Mouse (Mus musculus) limb, embryonic 10.5 days (tissue): ENCODE data around the gene Fkbp10. TPM values are rescaled to one million over a fixed set of nuclear protein-coding genes. Genes with fewer than 3 reads are reported as not detected.

Experiments used
- DNase-seq: peaks from one replicate; pipeline ENCODE4 v3.0.0-alpha.2; 2017; ENCODE audit warnings: low spot score
- H3K27ac ChIP-seq: fragments of 300-500 bp; sonication (generic); 2 replicates; pipeline ENCODE4 v1.5.1; 2016; ENCODE audit warnings: mild to moderate bottlenecking
- H3K27me3 ChIP-seq: fragments of 300-500 bp; sonication (generic); 2 replicates; pipeline ENCODE4 v1.6.1; 2016; ENCODE audit warnings: low read depth, mild to moderate bottlenecking; ENCODE audit not compliant: poor library complexity, severe bottlenecking
- H3K36me3 ChIP-seq: fragments of 300-500 bp; sonication (generic); 2 replicates; pipeline ENCODE4 v1.6.1; 2016; ENCODE audit warnings: mild to moderate bottlenecking, moderate library complexity
- H3K4me1 ChIP-seq: fragments of 300-500 bp; sonication (generic); 2 replicates; pipeline ENCODE4 v1.6.1; 2016
- H3K4me3 ChIP-seq: fragments of 300-500 bp; sonication (generic); 2 replicates; pipeline ENCODE4 v1.5.1; 2016; ENCODE audit warnings: mild to moderate bottlenecking, moderate library complexity
- H3K9me3 ChIP-seq: fragments of 300-500 bp; sonication (generic); replicated peaks from 2 replicates; pipeline ENCODE4 v1.6.1; 2016; ENCODE audit warnings: mild to moderate bottlenecking
- WGBS: fragments of 180-500 bp; shearing (Covaris S2); methylation state at CpG from one replicate; pipeline ENCODE4 v1.1.7; 2016; 5-methylcytosine and 5-hydroxymethylcytosine counted together
- polyA plus RNA-seq: library from polyadenylated mRNA; unstranded; fragments of >200 nt; fragmentation: Nextera tagmentation; extraction: Ambion mirVana; gene quantifications from 2 replicates; pipeline ENCODE4 v1.2.1, GENCODE M21; 2016

Gene Fkbp10
- polyA plus RNA-seq, 1 experiment from 2014 or later, result 89.5 TPM

DNA sequence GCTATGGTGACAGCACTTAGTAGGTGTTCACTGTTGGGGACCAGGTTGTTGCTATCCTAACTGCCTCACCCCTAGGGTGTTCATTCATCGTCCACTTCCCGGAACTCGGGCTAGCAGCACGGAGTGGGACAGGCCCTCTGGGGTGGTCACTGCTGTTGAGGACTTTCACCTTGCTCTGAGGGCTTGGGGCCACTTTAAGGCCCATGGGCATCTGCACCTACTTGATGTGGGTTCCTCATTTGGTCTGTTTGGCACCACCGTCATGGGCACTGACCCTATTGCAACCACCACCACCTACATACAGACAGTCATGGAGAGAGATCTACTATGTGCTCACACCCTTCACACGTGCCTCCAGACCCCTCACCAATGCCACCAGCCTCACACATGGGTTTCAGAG, 28.4 kb upstream of the Fkbp10 start:
- Histone ChIP-seq H3K4me3 (no peak overlapping the region), H3K36me3 (peaks cover 37% of the 10 kb centered on the region), H3K27me3 (no peaks in the 10 kb centered on the region), H3K27ac (peak overlapping the region; percentile 77; the same call in 1 of the 2 replicates), H3K4me1 (peaks cover 35% of the 10 kb centered on the region), H3K9me3 (no peaks in the 10 kb centered on the region)
- 89% methylated on average over 6 of the region's 6 CpGs for whole genome bisulfite sequencing
- no peak for DNase-seq

DNA sequence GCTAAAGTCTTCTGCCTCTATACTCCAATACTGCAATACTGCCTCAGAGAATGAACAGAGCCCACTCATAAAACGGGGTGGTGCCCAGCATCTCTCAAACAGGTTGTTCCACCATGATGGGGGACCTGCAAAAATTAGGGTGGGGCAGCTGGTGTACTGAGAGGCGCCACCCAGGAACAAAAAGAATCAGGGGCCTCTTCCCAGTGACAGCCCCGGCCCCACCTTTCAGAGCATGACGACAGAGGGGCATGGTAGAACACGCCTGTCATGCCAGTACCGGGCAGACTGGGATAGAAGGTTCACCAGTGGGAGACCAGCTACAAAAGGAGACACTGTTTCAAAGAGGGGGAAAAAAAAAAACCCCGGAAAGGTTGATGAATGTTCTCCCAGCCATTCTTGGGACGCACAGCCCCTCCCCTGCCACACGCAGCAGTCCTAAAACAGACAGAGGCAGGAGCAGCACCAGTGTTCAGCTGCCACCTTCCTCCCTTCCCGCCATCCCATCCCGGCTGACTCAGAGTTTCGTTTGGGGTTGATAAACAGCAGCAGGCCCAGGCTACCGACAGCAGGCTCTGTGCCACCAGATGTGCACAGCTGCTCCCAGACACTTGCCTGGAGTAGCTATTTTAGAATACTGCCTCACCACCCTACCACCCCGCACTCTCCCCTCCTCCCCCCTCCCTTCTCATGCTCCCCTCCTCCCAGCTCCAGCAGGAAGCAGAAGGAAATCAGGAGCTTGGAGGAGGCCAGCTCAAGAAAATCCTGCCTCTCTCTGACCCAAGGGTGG, 27.7 kb upstream of the Fkbp10 start:
- peaks cover 35% of the 10 kb centered on the region for H3K4me1 ChIP-seq
- DNase-seq, result peak; percentile 57

DNA sequence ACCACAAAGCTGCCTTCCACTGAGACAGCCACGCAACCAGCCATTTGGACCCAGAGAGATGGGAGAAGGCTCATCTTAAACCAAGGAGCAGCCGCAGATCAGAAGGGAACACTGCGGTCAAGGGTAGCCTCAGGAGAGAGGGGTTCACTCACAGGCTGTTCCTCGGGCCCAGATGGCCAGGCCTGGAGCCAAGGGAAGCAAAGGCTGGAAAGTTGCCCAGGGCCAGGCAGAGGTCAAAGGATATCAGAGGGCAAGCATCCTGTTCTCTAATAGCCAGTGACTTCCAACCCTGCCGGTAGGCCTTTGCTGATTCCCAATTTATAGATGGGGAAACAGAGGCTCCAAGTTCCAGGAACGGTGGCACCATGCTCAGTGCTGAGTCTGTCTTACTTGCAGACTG, 26.9 kb upstream of the Fkbp10 start:
- Histone ChIP-seq H3K9me3 (no peaks in the 10 kb centered on the region), H3K27ac (peak overlapping the region; percentile 77), H3K36me3 (peaks cover 22% of the 10 kb centered on the region), H3K27me3 (no peaks in the 10 kb centered on the region), H3K4me3 (no peak overlapping the region), H3K4me1 (peaks cover 35% of the 10 kb centered on the region)
- DNase-seq, result no peak
- 76% methylated on average over 6 of the region's 6 CpGs for WGBS

More for the DNA sequence above, 27.7 kb upstream of the Fkbp10 start:
- Histone ChIP-seq H3K36me3 (peaks cover 30% of the 10 kb centered on the region), H3K27ac (peak overlapping the region; percentile 77), H3K27me3 (no peaks in the 10 kb centered on the region), H3K4me3 (no peak overlapping the region), H3K9me3 (no peaks in the 10 kb centered on the region)
- WGBS, result 45% methylated on average over 14 of the region's 14 CpGs

DNA sequence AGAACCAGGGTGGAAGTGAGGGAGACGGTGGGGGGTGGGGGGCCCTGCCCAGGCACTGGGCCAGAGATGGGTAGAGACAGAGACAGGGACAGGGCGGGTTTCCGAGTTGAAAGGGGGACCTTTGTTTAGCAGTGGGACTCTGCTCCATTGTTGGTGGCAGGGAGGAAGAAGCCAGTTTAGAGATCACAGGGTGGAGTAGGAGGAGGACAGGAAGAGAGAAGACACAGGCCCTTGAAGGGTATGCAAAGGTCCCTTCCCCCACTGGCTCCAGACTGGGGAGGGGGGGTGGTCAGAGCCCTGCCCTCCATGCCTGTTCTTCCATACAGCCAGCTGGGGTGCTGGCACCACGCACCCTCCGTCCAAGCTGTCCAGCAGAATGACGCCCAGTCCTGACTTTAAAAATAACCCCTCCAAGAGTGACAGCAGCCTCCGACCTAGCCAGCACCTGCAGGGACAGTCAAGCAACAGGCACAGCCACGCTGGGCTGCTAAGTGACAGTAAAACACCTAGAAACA, 25.5 kb upstream of the Fkbp10 start:
- H3K4me3 ChIP-seq, result no peak overlapping the region
- peaks cover 12% of the 10 kb centered on the region for H3K36me3 ChIP-seq
- H3K4me1 ChIP-seq, result peaks cover 41% of the 10 kb centered on the region
- H3K9me3 ChIP-seq, result no peaks in the 10 kb centered on the region
- DNase-seq, result no peak
- H3K27ac ChIP-seq, result peak overlapping the region; percentile 21; the same call in 1 of the 2 replicates
- peaks cover under 1% of the 10 kb centered on the region; the same call in 1 of the 2 replicates for H3K27me3 ChIP-seq
- 51% methylated on average over 8 of the region's 8 CpGs for WGBS

DNA sequence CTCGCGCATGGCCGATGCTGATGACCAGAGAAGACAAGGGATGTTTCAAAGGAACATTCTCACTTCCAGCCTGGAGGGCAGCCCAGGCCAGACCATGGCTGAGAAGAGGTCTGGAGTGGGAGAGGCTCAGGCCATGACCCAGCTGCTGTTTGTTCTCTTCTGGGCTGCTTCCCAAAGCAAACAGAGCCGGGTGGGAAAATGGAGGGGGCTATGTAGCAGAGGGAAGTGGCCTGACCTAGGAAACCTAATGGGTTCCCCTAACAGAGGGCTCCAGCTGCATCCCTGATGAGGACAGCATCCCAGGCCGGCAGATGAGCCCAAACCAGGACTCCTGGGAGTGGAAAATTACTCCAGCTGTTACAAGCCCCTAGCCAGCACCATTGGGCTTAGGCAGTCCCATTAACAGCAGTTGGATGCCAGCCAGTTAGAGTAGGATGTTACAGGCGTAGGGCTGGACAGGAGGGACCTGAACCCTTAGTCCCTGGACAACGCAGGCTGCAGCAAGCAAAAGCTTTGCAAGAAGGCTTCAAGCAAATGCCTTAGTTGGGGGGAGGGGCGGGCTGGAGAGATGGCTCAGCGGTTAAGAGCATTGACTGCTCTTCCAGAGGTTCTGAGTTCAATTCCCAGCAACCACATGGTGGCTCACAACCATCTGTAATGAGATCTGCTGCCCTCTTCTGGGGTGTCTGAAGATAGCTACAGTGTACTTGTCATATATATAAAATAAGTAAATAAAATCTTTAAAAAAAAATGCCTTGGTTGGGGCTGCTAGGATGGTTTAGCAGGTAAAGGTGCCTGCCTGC, 24.2 kb upstream of the Fkbp10 start:
- Histone ChIP-seq H3K4me3 (no peak overlapping the region), H3K4me1 (peaks cover 52% of the 10 kb centered on the region), H3K27me3 (peaks cover 14% of the 10 kb centered on the region), H3K9me3 (no peaks in the 10 kb centered on the region), H3K36me3 (0 out of 2 replicates have a peak, but pooled peaks cover under 1% of the 10 kb centered on the region), H3K27ac (peak overlapping the region; percentile 50; the same call in 1 of the 2 replicates)
- 78% methylated on average over 9 of the region's 9 CpGs for WGBS
- no peak for DNase-seq

DNA sequence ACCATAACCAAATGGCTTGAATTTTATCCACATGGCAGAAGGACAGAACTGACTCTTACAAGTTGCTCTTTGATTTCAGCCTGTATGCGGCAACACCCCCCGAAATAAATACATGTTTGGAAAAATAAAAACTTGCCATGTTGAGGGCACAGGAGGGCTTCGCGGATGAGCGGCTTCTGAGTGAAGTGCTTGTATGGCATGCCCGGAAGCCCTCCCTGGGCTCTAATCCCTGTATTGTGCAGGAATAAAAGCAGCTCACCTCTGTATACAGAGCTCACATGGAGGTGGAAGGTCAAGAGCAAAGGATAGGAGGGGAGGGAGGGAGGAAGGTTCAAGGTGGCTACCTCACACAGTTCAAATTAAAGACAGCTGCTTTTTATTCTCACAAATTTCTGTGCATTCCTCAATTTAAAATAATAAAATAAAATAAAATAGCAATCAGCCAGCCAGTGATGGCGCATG, 23.6 kb upstream of the Fkbp10 start:
- Histone ChIP-seq H3K36me3 (no peaks in the 10 kb centered on the region), H3K27me3 (peaks cover 20% of the 10 kb centered on the region), H3K4me3 (no peak overlapping the region), H3K4me1 (peaks cover 53% of the 10 kb centered on the region), H3K9me3 (no peaks in the 10 kb centered on the region), H3K27ac (no peak overlapping the region)
- DNase-seq, result no peak
- 93% methylated on average over 7 of the region's 7 CpGs for WGBS

DNA sequence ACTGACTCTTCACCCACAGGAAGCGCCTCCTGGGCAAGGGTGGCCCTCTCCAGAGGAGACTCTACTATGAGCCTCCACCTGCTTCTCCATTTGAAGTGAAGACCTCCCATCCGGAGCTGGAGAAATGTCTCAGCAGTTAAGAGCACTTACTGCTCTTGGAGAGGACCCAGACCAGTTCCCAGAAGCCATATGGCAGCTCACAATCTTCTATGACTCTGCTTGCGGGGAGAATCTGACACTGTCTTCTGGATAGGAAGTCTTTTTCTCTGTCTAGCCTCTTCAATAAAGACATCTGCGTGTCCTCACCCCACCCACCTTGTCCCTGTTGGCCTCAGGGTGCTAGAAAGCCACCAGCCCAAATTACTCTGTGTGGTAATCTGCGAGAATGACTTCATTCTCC, 22.5 kb upstream of the Fkbp10 start:
- Histone ChIP-seq H3K27me3 (peaks cover 22% of the 10 kb centered on the region), H3K4me1 (peaks cover 53% of the 10 kb centered on the region), H3K9me3 (no peaks in the 10 kb centered on the region), H3K27ac (no peak overlapping the region), H3K36me3 (no peaks in the 10 kb centered on the region), H3K4me3 (no peak overlapping the region)
- WGBS, result 81% methylated on average over 5 of the region's 5 CpGs
- no peak for DNase-seq

DNA sequence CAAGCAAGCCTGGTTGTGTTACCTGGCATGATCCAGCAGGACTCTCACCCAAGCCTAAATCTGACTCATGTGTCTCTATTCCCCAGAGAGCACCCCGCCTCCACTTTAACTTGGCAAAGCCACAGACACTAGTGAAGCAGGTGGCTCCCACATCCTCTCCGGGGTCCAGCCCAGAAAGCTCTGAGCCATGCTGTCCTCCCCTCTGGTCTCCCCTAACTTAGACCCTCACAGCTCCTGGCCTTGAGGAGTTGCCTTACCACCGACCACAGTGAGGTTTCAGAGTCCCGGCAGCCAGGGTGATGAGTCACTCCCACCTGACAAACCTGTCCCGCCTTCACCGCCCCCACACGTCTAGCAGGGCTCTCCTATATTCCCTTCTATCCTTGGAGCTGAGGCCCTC, 21.8 kb upstream of the Fkbp10 start:
- H3K27ac ChIP-seq, result no peak overlapping the region
- H3K9me3 ChIP-seq, result no peaks in the 10 kb centered on the region
- H3K4me3 ChIP-seq, result no peak overlapping the region
- no peak for DNase-seq
- H3K4me1 ChIP-seq, result peaks cover 47% of the 10 kb centered on the region
- 68% methylated on average over 7 of the region's 7 CpGs for WGBS
- H3K27me3 ChIP-seq, result peaks cover 22% of the 10 kb centered on the region
- no peaks in the 10 kb centered on the region for H3K36me3 ChIP-seq

DNA sequence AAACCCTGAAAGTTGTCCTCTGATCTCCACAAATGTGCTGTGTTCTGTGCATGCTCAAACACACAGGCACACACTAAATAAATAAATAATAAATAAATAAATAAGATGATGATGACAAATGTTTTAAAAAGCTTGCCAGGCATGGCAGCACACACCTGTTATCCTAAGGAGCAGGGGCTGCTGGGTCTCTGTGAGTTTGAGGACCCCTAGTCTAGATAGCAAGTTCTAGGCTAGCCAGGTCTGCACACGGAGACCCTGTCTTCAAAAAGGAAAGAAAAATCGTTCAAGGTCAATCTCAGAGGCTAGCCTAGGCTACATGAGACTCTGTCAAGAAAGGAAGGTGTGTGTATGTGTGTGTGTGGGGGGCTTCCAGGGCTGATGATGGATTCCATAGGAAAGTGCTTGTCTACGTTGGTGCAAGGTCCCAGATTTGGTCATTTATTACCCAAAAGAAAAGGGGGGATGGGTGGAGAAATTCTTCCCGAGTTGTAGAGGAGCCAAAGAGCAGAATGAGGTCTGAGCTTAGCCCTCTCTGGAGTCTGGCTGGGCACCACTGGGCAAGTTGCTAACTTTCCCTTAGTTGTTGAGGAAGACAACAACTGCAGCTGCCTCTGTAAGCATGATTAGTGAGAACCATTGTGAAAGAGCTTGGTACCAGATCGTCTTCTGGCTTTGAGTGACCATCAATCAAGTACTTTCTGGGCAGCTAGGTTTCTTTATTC, 21.0 kb upstream of the Fkbp10 start:
- Histone ChIP-seq H3K27ac (no peak overlapping the region), H3K9me3 (no peaks in the 10 kb centered on the region), H3K4me1 (peaks cover 45% of the 10 kb centered on the region), H3K36me3 (no peaks in the 10 kb centered on the region), H3K4me3 (peak overlapping the region; percentile 70; the same call in 1 of the 2 replicates), H3K27me3 (peaks cover 22% of the 10 kb centered on the region)
- DNase-seq, result no peak
- WGBS, result 64% methylated on average over 5 of the region's 5 CpGs

DNA sequence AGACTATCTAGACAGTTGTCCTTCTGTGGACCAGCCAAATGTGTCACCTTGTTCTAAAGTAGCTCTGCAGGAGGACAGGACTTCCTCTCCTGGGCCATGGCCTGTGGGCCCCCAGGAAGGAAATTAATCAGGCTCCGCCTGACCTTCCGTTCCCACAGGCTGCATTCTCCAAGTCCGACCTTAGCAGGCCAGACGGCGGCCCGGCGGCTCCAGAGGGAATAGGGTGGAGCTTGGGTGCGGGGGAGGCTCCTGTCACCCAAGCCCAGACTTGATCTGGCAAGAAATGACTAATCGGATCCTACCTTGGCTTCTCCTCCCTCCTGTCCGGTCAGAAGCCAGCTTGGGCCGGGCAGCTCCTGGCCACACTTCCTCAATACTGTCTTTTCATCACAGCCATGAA, 20.3 kb upstream of the Fkbp10 start:
- Histone ChIP-seq H3K9me3 (no peaks in the 10 kb centered on the region), H3K4me1 (peaks cover 43% of the 10 kb centered on the region), H3K4me3 (peak overlapping the region; percentile 70), H3K27ac (no peak overlapping the region), H3K36me3 (no peaks in the 10 kb centered on the region), H3K27me3 (peaks cover 26% of the 10 kb centered on the region)
- no peak for DNase-seq
- whole genome bisulfite sequencing, result 31% methylated on average over 11 of the region's 11 CpGs

DNA sequence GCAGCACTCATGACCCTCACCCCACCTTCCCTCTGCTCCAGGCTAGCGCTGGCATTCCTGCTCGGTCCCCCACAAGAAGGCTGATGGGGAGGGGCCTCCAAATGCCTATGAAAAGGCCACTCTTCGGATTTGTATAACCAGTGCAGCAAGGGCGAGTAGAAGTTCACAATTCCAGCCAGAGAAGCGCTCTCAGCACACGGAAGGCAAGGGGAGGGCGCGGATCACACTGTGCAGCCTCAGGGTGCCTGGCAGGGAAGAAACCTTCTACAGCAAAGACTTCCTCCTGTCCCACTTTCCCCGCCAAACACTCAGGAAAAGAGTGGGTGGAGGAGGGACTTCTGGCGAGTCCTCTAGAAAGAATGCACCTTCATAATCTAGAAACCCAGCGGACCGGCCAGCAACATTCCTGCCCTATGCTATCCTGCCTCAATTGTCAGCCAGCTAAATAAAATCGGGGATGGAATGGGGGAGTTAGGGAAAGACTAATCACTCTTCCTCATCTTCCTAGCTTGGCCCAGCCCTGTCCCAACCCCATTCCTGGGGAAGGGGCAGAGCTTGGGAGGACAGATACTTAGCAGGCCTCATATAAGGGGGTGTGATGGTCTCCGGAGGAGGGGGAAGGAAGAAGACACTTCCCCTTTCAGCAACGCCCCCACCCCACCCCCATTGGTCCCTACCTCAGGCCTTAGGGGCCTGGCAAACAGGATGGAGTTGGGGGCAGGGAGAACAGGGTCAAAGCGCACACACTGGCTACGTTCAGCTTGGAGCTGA, 19.5 kb upstream of the Fkbp10 start:
- WGBS, result 35% methylated on average over 17 of the region's 17 CpGs
- Histone ChIP-seq H3K27ac (peak overlapping the region; percentile 44; the same call in 1 of the 2 replicates), H3K4me3 (peak overlapping the region; percentile 70), H3K4me1 (peaks cover 42% of the 10 kb centered on the region), H3K9me3 (no peaks in the 10 kb centered on the region), H3K27me3 (peaks cover 26% of the 10 kb centered on the region), H3K36me3 (no peaks in the 10 kb centered on the region)
- no peak for DNase-seq
